Mouse (Mus musculus) heart, postnatal 10 days (tissue): ENCODE measurements at regions not wholly inside any gene's neighbourhood (a gene's known extent, or its start where the extent isn't known, plus 50 kb on each side); places are given as distances from the start of the nearest gene placed in this dataset.
A peak's percentile ranks its signal among the peaks of the same experiment; 100 is the strongest.
"Not testable (repeated sequence)": the region's sequence is repeated elsewhere in the genome, so short reads cannot be mapped to it uniquely, and the experiment has no call there.

Experiments used
- DNase-seq, 2 experiments: peaks; one replicate each; pipeline ENCODE4 v3.0.0; 2021
- intact Hi-C: fragments of 180-260 bp; cut with DNase I; formaldehyde crosslinking; loops from one replicate; pipeline ENCODE4 v1.15.1; 2025

- intact Hi-C loops = no loop called here
- DNase-seq = no peak
These were observed 170.8 kb downstream of the Snx19 start for GRCm38 (mm10) chr9:30597691-30598090.

GRCm38 (mm10) chr9:30597092-30597491, 170.2 kb downstream of the Snx19 start:
- intact Hi-C loops, DNase-seq: not testable (repeated sequence)

- DNase-seq = no peak
These were observed 165.7 kb downstream of the Snx19 start for GRCm38 (mm10) chr9:30592601-30593000.

GRCm38 (mm10) chr9:30591246-30591645, 164.3 kb downstream of the Snx19 start:
- DNase-seq = no peak
- intact Hi-C loops = no loop called here

More at GRCm38 (mm10) chr9:30592601-30593000, 165.7 kb downstream of the Snx19 start:
- intact Hi-C loops = no loop called here

GRCm38 (mm10) chr9:30590661-30591179, 163.8 kb downstream of the Snx19 start:
- DNase-seq = no peak
- intact Hi-C loops = no loop called here

- intact Hi-C loops = no loop called here
- no peak for DNase-seq
These were observed 154.4 kb downstream of the Snx19 start for GRCm38 (mm10) chr9:30581271-30581821.

- no peak for DNase-seq
- intact Hi-C loops = no loop called here
These were observed 153.6 kb downstream of the Snx19 start for GRCm38 (mm10) chr9:30580500-30580899.

- DNase-seq = peak; percentile 38 to 43
- intact Hi-C loops = no loop called here
These were observed 151.3 kb downstream of the Snx19 start for GRCm38 (mm10) chr9:30578213-30578612.

- intact Hi-C loops = no loop called here
These were observed 150.3 kb downstream of the Snx19 start for GRCm38 (mm10) chr9:30577243-30577642.

GRCm38 (mm10) chr9:30575531-30575930, 148.6 kb downstream of the Snx19 start:
- intact Hi-C loops = no loop called here
- no peak for DNase-seq

More at GRCm38 (mm10) chr9:30577243-30577642, 150.3 kb downstream of the Snx19 start:
- DNase-seq = no peak

GRCm38 (mm10) chr9:30573294-30573693, 146.4 kb downstream of the Snx19 start:
- no peak for DNase-seq
- intact Hi-C loops = no loop called here

- peak; percentile 37 to 40 for DNase-seq
- intact Hi-C loops = no loop called here
These were observed 144.1 kb downstream of the Snx19 start for GRCm38 (mm10) chr9:30571014-30571413.

- no peak for DNase-seq
- intact Hi-C loops = loop anchor here (5.0 kb wide), 2 partner anchors 83 to 357 kb away; partner anchors contain the start of gene Adamts15
These were observed 138.1 kb downstream of the Snx19 start for GRCm38 (mm10) chr9:30564765-30565680.

- DNase-seq = no peak
- intact Hi-C loops = loop anchor here (1.0 to 5.0 kb wide), 3 partner anchors 81 to 374 kb away; partner anchors contain the start of gene Adamts15
These were observed 136.5 kb downstream of the Snx19 start for GRCm38 (mm10) chr9:30563399-30563798.

- intact Hi-C loops = no loop called here
- no peak for DNase-seq
These were observed 128.0 kb downstream of the Snx19 start for GRCm38 (mm10) chr9:30554908-30555307.

- peak; percentile 44 to 52 for DNase-seq
- intact Hi-C loops = no loop called here
These were observed 125.8 kb downstream of the Snx19 start for GRCm38 (mm10) chr9:30552721-30553120.

GRCm38 (mm10) chr9:30549892-30550515, 123.1 kb downstream of the Snx19 start:
- intact Hi-C loops = no loop called here

GRCm38 (mm10) chr9:30539858-30540257, 113.0 kb downstream of the Snx19 start:
- intact Hi-C loops = no loop called here
- DNase-seq = no peak

More at GRCm38 (mm10) chr9:30549892-30550515, 123.1 kb downstream of the Snx19 start:
- DNase-seq = no peak

GRCm38 (mm10) chr9:30536508-30537100, 109.7 kb downstream of the Snx19 start:
- no peak for DNase-seq
- intact Hi-C loops = no loop called here

- intact Hi-C loops = no loop called here
- DNase-seq = no peak
These were observed 108.1 kb downstream of the Snx19 start for GRCm38 (mm10) chr9:30534961-30535360.
